Mouse (Mus musculus) ES-Bruce4 (cell line): ENCODE results near the gene Gm49395. TPM values are rescaled to one million over a fixed set of nuclear protein-coding genes. Genes with fewer than 3 reads are reported as not detected.

ENCODE experiments used
- H3K27ac ChIP-seq: 2 replicates; pipeline ENCODE4 v1.5.1; 2012; ENCODE audit warnings: low read length, inconsistent platforms; ENCODE audit not compliant: insufficient read depth
- H3K27me3 ChIP-seq: 2 replicates; pipeline ENCODE4 v1.6.1; 2012; ENCODE audit warnings: mild to moderate bottlenecking, low read length, inconsistent platforms; ENCODE audit not compliant: control insufficient read depth, poor library complexity, insufficient read depth, severe bottlenecking
- H3K36me3 ChIP-seq: 2 replicates; pipeline ENCODE4 v1.6.1; 2012; ENCODE audit warnings: inconsistent platforms, mild to moderate bottlenecking, low read length, moderate library complexity; ENCODE audit not compliant: control insufficient read depth, poor library complexity, insufficient read depth, severe bottlenecking
- H3K4me1 ChIP-seq: one replicate; pipeline ENCODE4 v1.8.1; 2011; ENCODE audit warnings: low read length; ENCODE audit not compliant: control insufficient read depth, insufficient read depth
- H3K4me3 ChIP-seq: 2 replicates; pipeline ENCODE4 v1.5.1; 2011; ENCODE audit warnings: low read depth, mild to moderate bottlenecking, low read length
- H3K9ac ChIP-seq: 2 replicates; pipeline ENCODE4 v1.6.1; 2012; ENCODE audit warnings: low read depth, mild to moderate bottlenecking, inconsistent platforms; ENCODE audit not compliant: poor library complexity, severe bottlenecking
- H3K9me3 ChIP-seq: replicated peaks from 2 replicates; pipeline ENCODE4 v1.6.1; 2012; ENCODE audit warnings: mild to moderate bottlenecking, low read length, inconsistent platforms; ENCODE audit not compliant: control insufficient read depth, poor library complexity, insufficient read depth, severe bottlenecking
- CTCF ChIP-seq: IDR thresholded peaks from one replicate; pipeline ENCODE4 v1.8.1; 2011; ENCODE audit warnings: low read depth, low read length
- EP300 ChIP-seq: IDR thresholded peaks from 2 replicates; pipeline ENCODE4 v1.6.1; 2011; ENCODE audit warnings: low read depth, low read length; ENCODE audit not compliant: insufficient read depth
- POLR2A ChIP-seq: IDR thresholded peaks from one replicate; pipeline ENCODE4 v1.8.1; 2011; ENCODE audit warnings: low read length; ENCODE audit not compliant: insufficient read depth
- polyA plus RNA-seq: library from polyadenylated mRNA; stranded (reverse); fragments of >200 nt; gene quantifications from 2 replicates; pipeline ENCODE4 v1.2.4, GENCODE M21; 2011; ENCODE audit warnings: low read depth; ENCODE audit not compliant: missing spikeins, insufficient read depth, insufficient read length

Gm49395 gene
- polyA plus RNA-seq, 1 experiment: not detected

DNA sequence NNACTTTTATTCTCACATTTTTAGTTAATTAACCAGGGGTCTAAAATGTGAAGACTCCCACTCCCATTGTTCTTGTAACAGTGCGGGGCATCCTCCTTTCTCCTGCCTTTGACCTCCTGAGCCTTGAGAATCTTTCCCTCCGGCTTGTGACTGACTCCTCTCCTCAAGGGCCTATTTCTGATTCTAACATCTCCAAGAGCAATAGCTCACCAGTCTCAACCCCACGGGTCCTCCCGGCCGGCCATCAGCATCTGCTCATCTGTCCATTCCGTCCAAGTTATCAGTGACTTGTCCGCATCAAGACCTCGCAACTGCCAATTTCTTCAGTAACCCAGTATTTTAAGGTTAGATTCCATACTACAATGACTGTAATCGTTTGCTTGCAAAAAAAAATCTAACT is 84.2 kb downstream of the Gm49395 start:
- H3K36me3 ChIP-seq: no peaks in the 10 kb centered on the region
- H3K4me1 ChIP-seq: no peaks in the 10 kb centered on the region

GRCm38 (mm10) chr13:115011547-115011946 is 90.2 kb downstream of the Gm49395 start:
- no peaks in the 10 kb centered on the region for H3K4me1 ChIP-seq
- H3K9ac ChIP-seq: no peak overlapping the region
- H3K4me3 ChIP-seq: no peak overlapping the region
- TF ChIP-seq EP300 (no peak), CTCF (no peak), POLR2A (no peak)
- no peak overlapping the region for H3K27ac ChIP-seq
- H3K36me3 ChIP-seq: no peaks in the 10 kb centered on the region
- H3K27me3 ChIP-seq: no peaks in the 10 kb centered on the region; the same call in 1 of the 2 replicates
- no peaks in the 10 kb centered on the region for H3K9me3 ChIP-seq

More for the DNA sequence above, 84.2 kb downstream of the Gm49395 start:
- no peaks in the 10 kb centered on the region for H3K27me3 ChIP-seq
- H3K27ac ChIP-seq: no peak overlapping the region
- TF ChIP-seq CTCF (no peak), EP300 (no peak), POLR2A (no peak)
- H3K9ac ChIP-seq: no peak overlapping the region
- no peaks in the 10 kb centered on the region for H3K9me3 ChIP-seq
- no peak overlapping the region for H3K4me3 ChIP-seq

GRCm38 (mm10) chr13:115006213-115006835 is 95.4 kb downstream of the Gm49395 start:
- no peaks in the 10 kb centered on the region for H3K9me3 ChIP-seq
- H3K4me1 ChIP-seq: no peaks in the 10 kb centered on the region
- H3K36me3 ChIP-seq: no peaks in the 10 kb centered on the region
- no peak overlapping the region for H3K9ac ChIP-seq
- no peak overlapping the region for H3K4me3 ChIP-seq
- TF ChIP-seq POLR2A (no peak), CTCF (no peak), EP300 (no peak)
- no peak overlapping the region for H3K27ac ChIP-seq
- H3K27me3 ChIP-seq: no peaks in the 10 kb centered on the region; the same call in 1 of the 2 replicates

GRCm38 (mm10) chr13:115005342-115005741 is 96.4 kb downstream of the Gm49395 start:
- Histone ChIP-seq H3K9me3 (no peaks in the 10 kb centered on the region), H3K27me3 (no peaks in the 10 kb centered on the region; the same call in 1 of the 2 replicates)
- TF ChIP-seq CTCF (no peak), POLR2A (no peak), EP300 (no peak)

GRCm38 (mm10) chr13:115003444-115004053 is 98.2 kb downstream of the Gm49395 start:
- Histone ChIP-seq H3K36me3 (no peaks in the 10 kb centered on the region), H3K4me3 (no peak overlapping the region), H3K27ac (no peak overlapping the region), H3K9me3 (no peaks in the 10 kb centered on the region), H3K4me1 (no peaks in the 10 kb centered on the region), H3K27me3 (no peaks in the 10 kb centered on the region), H3K9ac (no peak overlapping the region)
- TF ChIP-seq EP300 (no peak), CTCF (no peak)

More at GRCm38 (mm10) chr13:115005342-115005741, 96.4 kb downstream of the Gm49395 start:
- Histone ChIP-seq H3K36me3 (no peaks in the 10 kb centered on the region), H3K4me1 (no peaks in the 10 kb centered on the region), H3K27ac (no peak overlapping the region), H3K9ac (no peak overlapping the region), H3K4me3 (no peak overlapping the region)

- H3K4me3 ChIP-seq: no peak overlapping the region
- no peak overlapping the region for H3K9ac ChIP-seq
- TF ChIP-seq POLR2A (no peak), EP300 (no peak), CTCF (no peak)
- no peak overlapping the region for H3K27ac ChIP-seq
- H3K4me1 ChIP-seq: no peaks in the 10 kb centered on the region
- H3K9me3 ChIP-seq: no peaks in the 10 kb centered on the region
- no peaks in the 10 kb centered on the region for H3K27me3 ChIP-seq
- H3K36me3 ChIP-seq: no peaks in the 10 kb centered on the region
These were observed 98.9 kb downstream of the Gm49395 start for GRCm38 (mm10) chr13:115002837-115003236.
